Mouse (Mus musculus): Measurements from ENCODE around the gene D130052B06Rik.

Gene D130052B06Rik

GRCm38 (mm10) chr11:33663599-33663998, 64.5 kb downstream of the D130052B06Rik start:
- DNase-seq (ENCODE audit: low read depth): peak; percentile 68

- DNase-seq (ENCODE audit: low read depth): no peak
Observed at GRCm38 (mm10) chr11:33668376-33668775, 69.3 kb downstream of the D130052B06Rik start.

GRCm38 (mm10) chr11:33670105-33670965, 71.2 kb downstream of the D130052B06Rik start:
- DNase-seq (ENCODE audit: low read depth): peak; percentile 67

All from 416B (cell line).